Mouse (Mus musculus): Measurements from ENCODE around the gene Hivep1.

Hivep1 gene

DNA sequence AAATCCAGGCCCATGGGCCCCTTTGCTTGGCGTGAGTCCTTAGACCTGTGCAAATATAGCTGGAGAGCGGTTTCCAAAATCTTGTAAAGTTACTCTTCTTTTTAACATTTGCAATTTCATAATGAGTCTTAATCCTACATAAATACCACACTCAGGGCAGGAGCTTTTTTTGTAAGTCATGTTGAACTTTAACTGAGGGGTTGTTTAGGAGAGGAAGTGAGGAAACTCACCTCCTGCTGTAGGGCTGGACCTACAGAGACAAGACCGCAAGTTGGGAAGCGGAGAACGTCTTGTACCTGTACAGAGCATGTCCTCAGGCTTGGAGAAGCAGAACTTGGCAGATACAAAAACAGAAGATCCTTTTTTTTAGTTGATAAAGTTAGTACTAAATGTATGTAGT is 23.7 kb downstream of the Hivep1 start:
- DNase-seq (ENCODE audit: extremely low read depth, low read depth): no peak

DNA sequence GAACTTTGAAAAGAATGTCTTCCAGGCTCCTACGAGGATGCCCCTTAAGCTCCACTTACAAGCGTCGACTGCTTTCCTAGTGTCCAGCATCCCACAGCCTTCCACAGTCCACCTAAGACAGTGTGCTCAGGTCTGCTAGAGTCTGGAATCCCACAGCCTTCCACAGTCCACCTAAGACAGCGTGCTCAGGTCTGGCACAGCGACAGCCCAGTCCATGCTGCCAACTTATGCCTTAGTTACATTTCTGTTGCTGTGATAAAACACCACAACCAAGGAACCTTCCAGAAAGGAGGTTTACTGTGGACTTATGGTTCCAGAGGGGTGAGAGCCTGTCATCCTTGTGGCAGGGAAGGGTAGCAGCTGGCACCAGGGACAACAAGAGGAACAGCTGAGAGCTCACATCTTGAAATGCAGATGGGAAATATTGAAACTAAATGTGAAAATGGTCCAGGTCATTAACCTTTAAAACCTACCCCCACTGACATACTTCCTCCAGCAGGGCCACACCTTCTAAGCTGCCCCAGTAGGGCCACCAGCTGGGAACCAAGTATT is 25.0 kb downstream of the Hivep1 start:
- DNase-seq (ENCODE audit: extremely low read depth, low read depth): no peak

DNA sequence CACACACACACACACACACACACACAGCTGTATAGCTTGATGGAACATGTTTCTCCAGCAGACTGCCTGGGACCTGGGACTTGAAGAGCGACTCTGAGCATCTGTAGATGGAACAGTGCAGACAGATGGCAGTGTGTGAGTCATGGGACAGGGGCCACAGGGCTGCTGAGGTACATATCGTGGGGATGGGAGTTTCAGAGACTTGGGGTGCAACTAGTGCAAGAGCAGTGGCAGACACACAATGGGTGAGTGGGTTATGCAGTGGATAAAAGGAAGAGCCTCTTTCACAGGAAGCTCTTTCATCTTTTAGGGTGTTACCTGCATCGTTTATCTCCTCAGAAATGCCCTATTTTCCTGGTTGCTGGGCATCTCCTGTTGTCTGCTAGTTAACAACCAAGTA is 25.8 kb downstream of the Hivep1 start:
- no peak for DNase-seq (ENCODE audit: extremely low read depth, low read depth)

DNA sequence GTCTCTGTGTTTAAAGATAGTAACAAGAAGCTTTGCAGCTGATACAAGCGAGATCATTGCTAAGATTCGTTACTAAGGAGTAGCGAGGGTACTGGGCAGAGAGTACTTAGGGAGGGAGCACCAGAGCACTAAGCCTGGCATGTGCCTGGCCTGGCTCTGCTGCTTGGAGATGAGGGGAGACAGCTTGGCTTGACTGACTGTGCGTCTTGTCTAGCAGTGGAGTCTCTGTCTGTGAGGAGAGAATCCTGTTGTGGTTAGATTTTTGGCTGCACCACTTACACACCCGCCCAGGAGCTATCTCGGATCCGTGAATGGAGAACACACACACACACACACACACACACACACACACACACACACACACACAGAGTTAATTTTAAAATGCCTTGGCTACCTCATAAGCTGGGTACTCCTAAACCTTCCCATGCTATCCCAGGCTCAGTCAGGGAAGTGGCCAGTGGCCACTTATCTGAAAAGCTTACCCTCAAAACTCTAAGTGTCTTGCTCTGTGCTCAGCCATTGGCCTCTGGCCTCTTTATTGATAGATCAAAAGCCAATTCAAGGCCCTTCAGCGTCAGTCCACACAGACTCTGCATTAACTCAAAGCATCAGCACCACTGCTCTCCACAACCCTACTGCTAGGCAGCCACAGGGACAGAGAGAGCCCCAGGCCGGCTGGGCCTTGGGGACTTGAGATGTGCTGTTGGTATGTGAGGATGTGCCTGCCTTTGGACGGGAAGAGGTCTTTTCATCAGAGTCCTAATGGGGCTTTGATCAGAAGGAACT is 28.5 kb downstream of the Hivep1 start:
- no peak for DNase-seq (ENCODE audit: extremely low read depth, low read depth)

DNA sequence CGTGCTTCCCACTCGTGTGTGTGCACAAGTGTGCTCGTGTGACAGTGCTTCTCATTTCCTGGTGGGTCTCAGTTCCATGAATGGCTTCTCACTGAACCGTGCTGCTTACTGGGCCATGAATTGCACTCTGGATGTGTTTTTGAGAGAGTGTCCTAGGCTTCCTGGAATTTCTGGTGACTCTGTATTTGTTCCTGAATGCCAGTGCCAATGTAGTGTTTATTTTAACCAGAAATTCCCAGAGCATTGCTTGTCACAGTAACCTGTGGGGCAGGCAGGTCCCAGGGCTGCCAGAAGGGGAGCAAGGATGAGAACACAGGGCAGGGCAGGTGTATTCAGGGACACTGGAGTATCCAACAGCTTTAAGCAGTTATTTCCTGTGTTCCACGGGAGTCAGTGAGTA is 36.5 kb downstream of the Hivep1 start:
- DNase-seq (ENCODE audit: extremely low read depth, low read depth): no peak

DNA sequence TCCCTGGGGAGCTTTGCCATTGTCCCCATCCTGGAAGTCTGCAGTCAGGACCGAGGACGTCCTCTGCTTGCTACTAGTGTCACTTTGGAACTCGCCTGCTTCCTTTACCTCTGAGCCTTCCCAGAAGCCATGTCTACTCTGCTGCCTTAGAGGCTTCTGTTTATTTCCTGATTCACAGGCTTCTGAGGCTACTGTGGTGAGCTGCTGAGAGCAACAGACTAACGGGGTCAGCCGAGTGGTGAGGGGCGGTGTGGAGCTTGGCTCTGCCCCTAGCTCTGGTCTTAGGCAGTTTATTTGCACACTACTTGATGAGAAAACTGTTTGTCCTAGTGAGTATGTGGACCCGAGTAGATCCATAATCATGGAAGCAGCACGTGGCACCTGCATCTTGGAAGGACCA is 37.2 kb downstream of the Hivep1 start:
- no peak for DNase-seq (ENCODE audit: extremely low read depth, low read depth)

DNA sequence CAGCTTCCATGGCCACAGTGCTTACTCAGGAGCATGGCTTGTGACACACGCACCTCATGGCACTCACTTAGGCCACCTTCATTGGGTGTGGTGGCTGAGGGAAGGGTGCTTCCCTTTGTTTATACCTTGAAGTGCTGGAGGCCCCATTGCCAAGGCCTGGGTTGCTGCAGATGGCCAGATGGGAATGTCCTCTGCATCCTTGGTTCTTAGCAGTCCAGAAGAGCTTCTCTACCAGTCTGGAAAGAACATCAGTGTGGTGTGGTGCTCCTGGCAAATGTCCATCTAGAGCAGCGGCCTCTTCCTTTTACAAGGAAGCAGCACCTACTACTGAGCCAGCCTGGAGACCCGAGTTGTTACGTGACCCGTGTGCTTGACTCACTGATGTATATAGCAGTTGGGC is 38.9 kb downstream of the Hivep1 start:
- no peak for DNase-seq (ENCODE audit: extremely low read depth, low read depth)

DNA sequence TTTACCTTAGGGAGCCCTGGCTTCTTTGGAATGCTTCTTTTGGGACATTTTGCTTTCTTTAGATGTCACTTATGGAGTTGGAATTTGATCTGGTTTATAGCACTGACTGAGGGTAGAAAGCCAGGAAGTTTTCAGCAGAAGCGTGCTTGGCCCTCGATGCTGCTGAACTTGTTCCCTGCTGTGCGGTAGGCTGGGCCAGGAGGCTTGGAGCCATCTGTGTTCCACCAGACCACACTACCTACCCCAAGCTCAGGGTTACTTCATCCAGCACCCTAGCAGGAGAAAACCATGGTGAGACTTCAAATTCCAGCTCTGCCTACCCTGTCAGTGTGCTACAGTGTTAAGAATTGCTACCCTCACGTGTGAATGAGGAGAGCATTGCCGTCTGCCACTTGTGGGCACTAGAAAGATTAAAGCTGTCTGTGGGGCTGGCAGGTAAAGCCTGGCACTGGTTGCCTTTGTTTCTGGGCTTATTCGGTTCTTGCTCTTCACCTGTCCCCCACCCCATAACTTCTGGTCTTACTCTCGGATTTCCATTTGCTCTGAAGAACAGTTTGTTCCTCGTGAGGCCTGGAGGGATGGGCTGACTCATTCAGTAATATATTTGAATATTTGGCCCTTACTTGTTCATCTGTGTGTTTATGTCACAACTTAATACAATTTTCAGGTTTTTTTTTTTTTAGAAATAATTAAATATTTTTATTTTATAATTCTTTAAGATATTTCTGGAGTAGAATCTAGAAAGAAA is 40.7 kb downstream of the Hivep1 start:
- no peak for DNase-seq (ENCODE audit: extremely low read depth, low read depth)

DNA sequence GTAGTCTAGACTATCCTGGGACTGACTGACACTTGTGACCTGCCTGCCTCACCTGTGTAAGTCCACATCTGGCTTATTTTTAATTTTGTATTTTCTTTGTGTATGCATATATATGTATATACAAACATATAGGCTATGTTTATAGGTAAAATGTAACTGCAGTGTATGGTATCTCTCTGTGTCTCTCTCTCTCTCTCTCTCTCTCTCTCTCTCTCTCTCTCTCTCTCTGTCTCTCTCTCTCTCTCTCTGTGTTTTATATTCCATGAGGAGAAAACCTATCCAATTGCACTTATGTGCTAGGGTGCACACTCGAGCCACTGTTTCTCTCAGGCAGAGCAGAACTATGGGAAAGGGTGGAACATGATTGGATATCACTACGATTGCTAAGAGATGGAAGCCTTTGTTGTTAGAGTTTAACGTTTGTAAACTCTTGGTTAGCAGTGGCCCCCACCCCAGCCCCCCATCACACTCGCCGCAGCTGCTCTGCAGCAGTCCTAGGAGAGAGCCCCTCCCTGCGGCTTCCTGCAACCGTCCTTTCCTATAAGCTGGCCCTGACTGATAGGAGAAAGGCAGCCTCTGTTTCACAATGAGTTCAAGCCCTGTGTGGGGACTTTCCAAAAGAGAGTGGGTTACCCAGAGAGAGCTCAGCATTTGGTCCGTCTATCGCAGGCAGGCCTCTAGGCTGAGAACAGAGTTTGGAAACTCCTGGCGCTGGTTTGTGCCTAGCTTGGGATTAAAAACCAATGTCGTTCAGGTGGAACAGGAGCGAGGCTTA is 41.6 kb downstream of the Hivep1 start:
- peak; percentile 92 for DNase-seq (ENCODE audit: extremely low read depth, low read depth)

DNA sequence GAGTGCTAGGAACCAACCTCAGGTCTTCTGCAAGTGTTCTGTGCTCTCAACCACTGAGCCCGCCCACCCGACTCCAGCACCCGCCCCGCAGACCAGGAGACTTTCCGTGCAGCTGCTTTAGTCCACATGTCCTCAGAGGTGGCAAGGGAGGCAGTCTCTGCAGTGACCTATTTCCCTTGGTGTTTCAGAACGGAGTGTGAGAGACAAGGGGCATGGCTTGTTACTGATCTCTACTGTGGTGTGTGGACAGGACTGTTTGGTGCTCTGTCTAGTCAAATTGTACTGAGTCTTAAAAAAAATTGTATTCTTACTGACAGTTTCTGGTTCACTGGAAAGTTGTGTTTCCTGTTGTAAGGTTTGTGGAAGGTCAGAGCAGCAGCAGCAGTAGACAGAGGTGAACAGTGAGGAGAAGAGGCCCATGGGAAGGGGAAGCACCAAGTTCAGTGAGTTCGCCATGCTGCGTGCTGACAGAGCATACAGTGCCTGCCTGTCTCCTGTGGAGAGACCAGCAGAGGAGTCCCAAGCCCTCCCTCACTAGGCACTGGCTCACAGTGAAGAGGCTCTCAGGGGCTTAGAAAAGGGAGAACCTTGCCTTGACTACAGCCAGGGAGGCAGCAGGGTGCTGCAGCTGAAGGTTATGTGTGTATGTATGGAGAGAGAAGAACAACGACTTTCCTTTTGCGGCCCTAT is 44.1 kb downstream of the Hivep1 start:
- no peak for DNase-seq (ENCODE audit: extremely low read depth, low read depth)

DNA sequence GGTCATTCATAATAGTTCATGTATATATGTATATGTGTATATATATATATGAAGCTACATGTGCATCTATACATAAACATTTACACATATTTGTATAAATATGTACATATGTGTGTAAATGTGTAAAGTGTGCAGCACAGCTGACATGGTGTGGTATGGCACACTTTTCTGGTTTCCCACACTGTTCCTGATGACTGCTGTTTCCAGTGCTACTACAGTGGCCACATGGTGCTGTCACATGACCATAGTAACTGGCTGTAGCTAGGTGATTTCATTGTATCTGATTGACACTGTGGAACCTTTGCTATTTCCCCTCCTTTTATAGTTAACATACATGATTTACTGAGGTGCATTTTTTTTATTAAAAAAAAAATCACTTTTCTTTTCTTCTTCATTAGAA is 45.3 kb downstream of the Hivep1 start:
- DNase-seq (ENCODE audit: extremely low read depth, low read depth): no peak

DNA sequence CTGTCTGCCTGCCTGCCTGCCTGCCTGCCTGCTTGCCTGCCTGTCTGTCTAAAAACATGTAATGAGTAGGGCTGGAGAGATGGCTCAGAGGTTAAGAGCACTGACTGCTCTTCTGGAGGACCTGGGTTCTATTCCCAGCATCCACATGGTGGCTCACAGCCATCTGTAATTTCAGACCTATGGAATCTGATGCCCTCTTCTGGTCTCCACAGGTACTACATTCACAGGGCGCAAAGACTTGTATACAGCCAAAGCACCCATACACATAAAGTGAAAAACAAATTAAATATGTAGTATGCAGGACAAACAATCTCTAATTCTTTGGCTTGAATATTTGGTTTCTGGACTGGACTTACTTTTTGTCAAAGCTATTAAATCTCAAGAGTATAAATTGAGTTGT is 46.7 kb downstream of the Hivep1 start:
- DNase-seq (ENCODE audit: extremely low read depth, low read depth): no peak

DNA sequence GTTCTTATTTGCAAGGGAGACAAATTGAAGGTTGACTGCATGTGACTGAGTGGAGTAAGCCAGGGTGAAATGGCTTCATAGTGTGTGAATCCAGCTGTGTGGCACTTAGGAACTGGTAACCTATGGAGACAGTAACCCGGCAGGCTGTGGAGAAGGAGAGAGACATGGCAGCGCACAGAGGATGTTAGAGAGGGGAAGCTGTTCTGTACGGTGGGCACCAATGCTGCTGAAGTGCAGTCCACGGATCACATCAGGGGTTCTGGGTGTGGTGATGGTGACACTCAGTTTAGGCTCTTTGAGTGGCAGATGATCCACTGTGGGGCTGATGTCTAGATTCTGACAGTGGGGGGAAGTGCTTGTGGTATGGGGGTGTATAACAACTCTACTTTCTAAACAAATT is 47.7 kb downstream of the Hivep1 start:
- DNase-seq (ENCODE audit: extremely low read depth, low read depth): no peak

DNA sequence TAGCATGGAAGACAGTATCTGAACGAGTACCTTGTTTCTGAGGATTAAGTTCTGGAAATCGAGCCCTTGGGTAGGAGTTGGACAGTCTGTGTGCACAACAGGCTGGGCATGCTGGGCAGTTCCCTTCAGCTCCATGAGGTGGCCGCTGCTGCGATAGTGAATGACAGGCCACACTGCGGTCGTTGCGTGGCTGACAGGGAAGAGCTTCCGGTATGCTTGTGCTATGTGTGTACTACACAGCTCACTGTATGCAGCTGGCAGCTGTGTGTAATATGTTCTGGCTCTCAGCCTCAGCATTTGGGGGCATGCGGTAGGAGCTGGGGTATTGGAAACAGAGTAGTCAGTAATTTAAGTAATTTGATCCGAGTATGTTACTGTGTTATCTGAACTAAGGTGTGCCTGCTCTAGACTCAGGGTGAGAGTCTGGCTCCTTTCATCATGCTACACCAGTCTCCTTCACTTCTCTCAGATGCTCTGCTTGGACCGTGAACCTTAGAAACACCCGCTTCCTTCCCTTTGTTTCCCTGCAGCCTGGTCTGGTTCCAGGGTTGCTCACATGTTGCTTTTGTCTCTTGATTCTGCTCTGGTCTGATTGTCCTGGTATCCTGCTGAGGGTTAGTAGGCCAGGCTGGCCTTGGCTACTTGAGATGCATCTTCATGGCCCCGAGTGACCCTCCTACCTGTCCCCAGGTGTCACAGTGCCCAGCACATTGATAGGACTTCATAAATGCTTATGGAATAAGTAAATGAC is 49.8 kb downstream of the Hivep1 start:
- DNase-seq (ENCODE audit: extremely low read depth, low read depth): no peak

DNA sequence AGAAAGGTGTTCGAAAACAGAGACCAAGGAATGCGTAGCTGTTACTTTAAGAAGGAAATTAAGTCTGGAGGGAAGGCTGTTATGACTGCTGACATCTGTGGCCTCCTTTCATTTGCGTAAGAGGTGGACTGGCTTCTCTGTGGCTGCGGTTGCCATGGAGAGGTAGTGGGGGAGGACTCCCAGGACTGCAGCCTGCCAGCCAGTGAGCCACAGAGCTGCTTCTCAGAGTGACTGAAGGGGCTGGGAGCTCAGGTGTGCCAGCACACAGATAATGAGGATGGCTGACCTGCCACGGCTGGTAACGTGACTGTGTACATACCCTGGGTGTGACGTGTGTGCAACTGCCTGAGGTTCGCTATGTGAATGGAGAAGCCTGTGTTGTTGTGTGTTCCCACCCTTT is 51.2 kb downstream of the Hivep1 start:
- no peak for DNase-seq (ENCODE audit: extremely low read depth, low read depth)

DNA sequence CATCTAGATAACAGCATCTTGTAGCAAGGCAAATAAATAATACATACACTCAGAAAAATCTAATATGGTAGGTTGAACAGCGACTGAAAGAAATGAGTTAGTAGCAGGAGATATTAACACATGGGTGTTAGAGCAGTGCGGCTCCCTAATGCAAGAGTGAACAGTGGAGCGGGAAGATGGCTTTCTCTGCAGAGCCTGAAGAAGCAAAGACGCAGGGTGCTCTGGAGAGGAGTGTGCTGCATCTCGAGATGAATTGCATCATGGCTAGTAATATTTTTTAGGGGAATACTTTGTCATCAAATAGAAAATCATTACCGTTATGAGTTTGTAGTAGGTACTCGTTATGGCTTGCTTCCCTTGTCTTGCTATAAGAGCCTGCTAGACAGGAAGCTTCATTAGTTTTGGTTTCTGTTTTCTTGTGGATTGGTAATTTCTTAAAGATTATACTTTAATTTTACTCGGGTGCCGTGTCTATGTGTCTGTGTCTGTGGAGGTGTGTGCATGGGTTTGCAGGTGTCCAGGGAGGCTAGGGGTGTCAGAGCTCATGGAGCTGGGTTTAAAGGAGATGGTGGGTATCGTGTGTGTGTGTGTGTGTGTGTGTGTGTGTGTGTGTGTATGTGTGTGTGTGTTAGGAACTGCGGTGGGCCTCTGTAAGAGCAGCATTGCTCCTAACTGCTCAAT is 51.8 kb downstream of the Hivep1 start:
- DNase-seq (ENCODE audit: extremely low read depth, low read depth): no peak

DNA sequence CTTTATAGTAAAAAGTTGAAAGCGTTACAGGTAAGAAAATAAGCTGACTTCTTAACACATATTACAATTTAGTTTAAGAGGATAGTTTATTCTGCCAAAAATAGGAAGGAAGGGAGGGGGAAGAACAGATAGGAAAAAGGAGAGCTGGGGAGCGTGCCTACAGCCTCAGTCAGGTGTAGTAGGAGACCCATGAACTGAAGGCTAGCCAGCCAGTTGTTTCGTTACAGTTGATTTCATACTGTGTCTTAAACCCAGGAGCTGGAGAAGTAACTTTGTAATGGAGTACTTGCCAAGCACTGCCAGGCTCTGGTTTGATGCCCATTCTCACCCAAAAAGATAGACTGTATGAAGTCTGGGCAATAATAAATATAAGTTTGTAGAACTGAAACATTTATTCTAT is 52.5 kb downstream of the Hivep1 start:
- no peak for DNase-seq (ENCODE audit: extremely low read depth, low read depth)

DNA sequence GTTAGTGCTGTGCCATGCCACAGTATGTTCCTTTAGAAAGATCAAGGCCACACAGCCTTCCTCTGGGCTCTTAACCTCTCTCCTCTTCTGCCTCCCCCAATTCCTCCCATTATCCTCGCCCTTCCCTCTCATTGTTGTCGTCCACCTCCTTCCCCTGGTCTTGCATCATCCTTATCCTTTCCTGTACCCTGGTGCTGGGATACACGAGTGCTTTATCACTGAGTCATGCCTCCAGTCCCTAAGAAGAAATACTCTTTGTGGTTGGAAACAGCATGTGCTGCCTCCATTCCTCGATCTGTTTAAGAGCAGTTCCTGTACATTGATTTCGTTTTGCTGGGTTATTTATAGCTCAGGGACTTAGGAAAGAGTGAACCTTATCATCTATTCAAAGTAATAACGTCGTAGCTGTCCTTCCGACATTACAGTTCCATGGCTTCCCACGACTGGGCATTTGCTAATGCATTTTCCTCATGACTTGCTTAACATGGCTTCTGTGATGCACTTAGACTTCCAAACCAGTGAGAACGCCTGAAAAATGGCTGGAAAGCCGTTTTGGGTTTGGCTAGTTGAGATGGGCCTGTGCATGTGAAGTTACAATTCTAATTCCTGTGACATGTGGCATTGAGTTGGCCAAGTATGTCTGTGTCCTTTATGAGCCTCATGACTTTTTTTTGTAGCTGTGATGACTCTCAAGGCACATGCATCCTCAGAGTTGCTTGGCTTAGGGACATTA is 56.8 kb downstream of the Hivep1 start:
- DNase-seq (ENCODE audit: extremely low read depth, low read depth): no peak

DNA sequence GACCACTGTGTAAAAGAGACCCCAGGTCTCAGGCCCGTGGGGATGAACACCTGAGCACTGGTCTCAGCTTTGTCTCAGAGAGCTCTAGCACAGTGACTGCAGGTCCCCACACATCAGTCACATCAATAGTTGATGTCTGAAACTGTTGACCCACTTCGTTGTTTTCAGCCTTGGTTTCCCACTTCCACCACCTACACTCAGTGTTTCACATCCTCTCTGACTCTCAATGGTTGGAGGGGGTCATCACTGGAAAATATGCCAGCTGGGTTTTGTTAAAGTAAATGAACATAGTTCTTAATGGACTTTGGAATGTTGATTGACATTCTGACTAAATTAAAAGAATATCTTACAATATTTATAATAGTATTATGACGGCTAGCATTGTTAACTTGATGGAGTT is 58.6 kb downstream of the Hivep1 start:
- DNase-seq (ENCODE audit: extremely low read depth, low read depth): no peak

All from MEL-GATA-1-ER (cell line).